Mouse (Mus musculus) brain, embryonic 18.5 days (tissue): ENCODE results near the gene Galnt17.

ENCODE experiments used
- DNase-seq: peaks from one replicate; pipeline ENCODE4 v3.0.0-alpha.2; 2012; ENCODE audit warnings: low read depth, low spot score

The Galnt17 gene

DNA sequence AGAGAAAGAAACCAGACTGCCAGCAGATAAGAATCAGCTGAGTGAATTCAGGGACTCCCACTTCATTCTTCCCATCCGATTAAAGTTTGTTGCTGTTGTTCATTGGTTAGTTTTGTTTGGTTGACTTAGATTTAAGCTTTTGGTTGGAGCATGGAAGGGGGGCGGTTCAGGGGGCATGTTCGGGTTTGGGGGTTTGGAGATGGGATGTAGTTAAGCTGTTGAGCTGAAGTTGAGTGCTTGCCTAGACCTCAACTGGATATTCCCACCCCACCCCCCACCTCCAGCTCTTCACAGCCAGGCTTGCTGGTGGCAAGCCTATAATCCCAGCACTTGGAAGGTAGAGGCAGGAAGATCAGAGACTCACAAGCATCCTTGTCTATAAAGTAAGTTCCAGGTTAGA, at the start of gene Galnt17:
Galnt17 (minus strand) TSS at position 101 of the 400 bp plus-strand sequence.
- DNase-seq = no peak

DNA sequence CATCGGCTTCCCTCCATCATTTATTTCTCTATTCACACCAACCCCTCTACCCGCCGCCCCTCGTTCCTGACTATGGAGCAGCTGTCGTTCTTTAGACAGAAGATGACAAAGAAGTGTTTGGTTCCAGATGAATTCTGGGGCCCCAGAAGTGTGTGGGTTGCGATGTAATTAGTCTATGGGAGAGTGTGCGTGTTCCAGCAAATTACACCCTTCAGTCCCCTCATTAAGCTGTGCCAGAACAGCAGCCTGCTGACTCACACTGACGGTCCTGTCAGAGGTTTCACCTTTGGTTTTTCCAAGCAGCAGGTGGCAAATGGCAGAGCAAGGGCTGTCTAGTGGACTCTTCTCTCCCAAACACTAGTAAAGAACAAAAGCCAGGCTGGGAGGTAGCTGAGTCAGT, 26.2 kb upstream of the Galnt17 start:
- DNase-seq = no peak

DNA sequence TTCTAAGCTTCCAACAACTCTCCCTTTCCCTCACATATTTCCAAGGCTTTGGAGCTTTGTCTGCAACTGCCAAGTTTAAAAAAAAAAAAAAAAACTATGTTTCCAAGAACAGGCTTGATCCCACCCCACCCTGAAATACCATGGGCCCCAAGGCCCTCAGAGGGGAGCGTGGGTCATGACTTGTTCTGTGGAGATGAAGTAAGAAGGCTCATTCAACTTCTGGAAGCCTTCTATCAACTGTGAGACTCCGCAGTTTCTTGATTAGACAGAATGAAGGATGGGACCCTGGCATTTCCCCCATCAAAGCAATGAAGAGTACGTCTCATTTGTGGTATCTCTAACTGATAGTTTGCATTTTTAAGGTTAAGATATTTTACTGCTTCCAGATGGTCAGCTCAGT, 13.0 kb upstream of the Galnt17 start:
- DNase-seq = no peak

DNA sequence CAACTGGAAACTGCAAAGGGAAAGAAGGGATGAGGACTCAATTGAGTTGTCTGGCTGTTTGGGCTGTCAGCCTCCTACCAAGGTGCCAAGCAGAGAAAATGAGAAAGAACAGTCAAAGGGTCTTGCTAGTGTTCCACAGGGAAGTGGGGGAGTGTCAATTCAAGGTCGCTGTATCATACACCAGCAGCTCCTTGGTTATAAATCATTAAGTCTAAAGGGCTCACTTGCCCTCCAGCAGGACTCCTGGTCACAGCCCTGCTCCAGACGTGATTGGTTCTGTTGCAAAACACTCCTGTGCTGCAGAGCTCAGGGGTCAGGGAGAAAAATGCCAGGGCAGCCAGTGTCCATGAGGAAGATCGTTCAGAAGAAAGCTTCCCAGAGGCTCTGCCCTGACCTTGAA, 11.3 kb upstream of the Galnt17 start:
- DNase-seq = no peak

DNA sequence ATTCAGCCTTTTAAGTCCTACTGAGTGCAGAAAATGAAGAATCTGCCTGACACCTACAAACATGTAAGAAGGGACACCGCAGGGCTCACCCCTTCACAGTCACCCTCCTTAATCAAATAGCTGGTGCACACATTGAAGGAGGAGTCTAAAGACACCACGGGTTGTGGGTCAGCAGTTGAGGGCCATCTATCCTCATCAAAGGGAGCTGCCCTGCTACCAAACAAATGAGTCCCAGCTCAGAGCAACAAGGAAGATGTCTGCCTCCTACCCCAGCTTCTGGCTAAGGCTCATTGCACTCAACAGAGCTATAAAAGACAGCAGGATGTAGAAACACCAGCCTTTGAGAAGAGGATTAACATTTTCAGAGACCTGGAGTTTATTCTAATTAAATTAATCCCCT, 10.8 kb upstream of the Galnt17 start:
- no peak for DNase-seq

DNA sequence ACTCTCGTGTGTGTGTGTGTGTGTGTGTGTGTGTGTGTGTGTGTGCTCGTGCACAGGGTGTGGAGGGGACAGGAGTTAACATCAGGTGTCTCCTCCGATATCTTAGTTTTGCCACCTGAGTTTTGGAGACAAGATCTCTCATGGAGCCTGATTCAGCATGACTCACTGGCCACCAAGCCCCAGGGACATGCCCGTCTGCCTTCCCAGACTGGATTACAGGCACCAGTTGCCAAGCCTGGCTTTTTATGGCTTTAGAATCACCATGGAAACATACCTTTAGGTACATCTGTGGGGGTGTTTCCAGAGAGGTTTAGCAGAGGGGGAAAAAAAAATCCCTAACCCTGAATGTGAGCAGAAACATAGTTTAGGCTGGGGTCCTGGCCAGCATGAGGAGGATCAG, 6.7 kb upstream of the Galnt17 start:
- no peak for DNase-seq

DNA sequence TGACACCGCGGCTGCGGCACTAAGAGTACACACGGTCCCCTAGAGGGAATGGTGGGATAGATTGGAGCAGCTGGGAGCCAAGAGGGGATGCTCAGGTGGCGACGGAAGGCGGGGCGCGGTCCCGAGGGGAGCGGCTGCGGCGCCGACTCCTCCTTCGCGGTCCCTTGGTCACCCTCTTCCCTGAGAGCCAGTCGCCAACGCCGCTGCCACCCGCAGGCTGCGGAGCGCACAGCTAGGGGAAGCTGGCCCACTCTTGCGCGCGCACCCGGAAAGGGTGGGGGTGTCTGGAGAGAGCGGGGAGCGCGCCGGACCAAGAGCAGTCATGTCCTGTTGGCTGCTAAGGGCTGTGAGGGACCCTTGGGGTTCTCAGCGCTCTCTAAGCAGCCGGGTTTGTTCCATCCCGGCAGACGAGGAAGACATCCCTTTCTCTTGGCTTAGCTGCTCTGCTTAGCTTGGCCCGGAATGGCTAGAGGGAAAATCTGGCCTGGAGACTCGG, 593 bp downstream of the Galnt17 start:
- peak; percentile 60 for DNase-seq

DNA sequence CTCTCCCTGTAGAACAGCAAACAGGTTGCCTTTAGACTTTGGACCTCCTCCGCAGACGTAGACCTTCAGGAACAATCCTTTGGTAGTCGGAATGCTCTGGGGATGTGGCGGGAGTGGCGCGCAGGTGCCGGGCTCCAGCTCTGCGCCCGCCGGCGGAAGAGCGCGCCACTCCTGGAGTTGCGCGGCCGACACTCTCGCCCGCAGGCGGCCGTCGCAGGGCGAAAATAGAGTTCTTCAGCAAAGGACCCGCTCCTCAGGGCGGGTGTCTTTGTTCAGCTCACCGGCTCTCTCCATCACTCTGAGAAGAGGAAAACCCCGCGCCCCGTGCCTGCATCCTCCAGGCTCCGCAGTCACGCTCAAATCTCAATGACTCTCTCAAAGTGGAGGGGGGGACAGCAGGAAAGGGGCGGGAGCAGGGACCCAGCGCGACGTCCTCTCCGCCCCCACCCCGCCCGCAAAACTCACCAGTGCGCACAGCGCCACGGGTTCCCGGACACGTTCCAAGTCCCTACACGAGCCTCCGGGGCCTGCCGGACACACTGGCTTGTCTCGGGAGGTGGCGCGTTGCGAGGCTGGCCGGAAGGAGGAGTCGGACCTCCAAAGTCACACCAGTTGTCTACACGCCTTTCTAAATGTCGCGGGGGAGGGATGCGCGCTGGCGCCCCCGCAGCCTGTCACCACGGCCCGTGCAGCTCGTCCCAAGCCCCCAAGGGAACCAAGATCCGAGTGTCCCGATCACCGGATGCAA, 1.2 kb downstream of the Galnt17 start:
- DNase-seq = no peak

DNA sequence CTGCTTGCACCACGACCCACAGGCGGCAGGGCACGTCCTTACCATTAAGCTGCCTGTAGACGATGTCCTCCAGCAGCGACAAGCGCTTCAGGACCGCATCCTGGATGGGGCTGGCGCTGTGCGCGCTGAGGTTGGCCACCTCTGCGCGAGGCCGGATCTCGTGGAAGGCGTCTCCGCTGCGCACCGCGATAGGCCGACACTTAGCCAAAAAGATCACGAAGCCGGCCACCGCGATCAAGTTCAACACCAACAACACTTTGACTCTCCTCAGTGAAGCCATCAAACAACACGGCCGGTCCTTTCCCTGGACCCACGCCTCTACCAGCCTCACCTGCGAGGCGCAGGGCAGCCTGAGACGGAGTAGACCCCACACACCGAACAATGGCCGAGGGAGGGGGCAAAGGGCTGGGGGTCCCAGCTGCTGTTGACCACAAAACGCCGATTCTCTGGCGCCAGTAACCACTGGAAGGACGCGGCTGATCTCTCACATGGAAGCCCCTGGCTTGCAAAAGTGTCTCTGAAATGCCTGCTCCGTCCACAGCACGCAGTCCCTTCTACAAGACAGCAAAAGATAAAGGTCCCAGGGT, 1.9 kb downstream of the Galnt17 start:
- DNase-seq = no peak

DNA sequence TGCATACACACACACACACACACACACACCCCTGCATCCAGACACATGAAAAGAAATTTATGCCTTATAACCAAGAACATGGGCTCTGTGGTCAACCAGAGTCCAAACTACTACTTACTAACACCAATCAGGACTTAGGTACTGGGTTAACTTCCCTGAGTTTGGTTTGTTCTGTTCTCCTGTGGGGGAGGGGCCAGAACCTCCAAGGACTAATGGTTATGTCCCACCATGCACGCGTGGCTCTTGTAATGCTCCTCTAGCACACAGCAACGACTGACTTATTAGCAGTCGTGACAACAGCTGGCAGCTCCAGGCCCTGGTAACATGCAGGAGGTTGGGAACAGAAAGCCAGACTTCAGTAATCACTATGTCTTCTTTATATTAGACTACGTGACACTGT, 3.1 kb downstream of the Galnt17 start:
- no peak for DNase-seq

DNA sequence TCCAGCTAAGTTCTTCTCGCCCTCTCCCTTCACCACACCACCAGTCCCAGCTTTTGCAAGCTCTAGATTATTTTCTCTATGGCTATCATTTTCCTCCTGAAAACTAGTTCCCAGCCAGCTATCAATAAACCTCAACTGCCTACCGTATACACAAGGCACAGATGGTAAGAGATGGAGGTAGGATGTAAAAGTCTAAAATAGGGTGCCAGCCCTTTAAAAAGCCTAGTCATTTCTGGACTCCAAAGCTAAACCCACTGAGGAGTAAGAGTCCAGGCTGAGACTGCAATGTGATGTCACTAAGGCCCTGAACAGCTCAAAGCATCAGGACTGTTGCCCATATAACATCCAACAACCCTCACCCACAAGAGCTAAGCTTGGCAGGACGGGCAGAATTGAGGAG, 6.8 kb downstream of the Galnt17 start:
- no peak for DNase-seq

DNA sequence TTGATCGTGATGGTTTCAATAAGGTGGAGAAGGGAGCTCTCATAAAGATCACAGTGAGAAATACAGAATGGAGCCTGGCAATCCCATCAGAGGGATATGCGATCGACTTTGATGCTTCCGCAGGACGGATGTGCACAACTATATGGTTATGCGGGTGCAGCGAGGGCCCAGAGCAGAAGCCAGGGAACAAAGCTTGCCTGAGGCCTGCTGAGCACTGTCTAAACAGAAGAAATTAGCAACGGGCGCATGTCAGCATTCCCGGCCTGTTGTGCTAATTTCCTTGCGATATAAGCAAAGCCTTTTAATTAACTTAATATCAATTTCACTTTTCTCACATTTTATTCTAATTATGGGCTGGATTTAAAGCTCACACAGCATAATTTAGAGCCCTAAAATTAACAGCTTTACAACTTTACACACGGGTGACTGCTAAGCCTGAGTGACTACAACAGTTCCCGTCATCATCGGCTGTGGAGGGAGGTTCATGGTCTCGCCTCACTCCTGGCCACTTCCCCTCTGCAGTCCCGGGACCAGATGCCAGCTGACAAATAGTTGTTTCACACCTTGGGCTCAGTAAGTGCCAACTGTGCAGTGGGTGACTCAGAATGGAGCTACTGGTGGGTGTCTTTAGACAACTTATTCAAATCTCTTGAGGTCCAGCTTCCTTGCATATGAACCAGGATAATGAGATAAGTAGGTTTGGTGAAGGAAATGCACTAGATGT, 14.4 kb downstream of the Galnt17 start:
- no peak for DNase-seq

DNA sequence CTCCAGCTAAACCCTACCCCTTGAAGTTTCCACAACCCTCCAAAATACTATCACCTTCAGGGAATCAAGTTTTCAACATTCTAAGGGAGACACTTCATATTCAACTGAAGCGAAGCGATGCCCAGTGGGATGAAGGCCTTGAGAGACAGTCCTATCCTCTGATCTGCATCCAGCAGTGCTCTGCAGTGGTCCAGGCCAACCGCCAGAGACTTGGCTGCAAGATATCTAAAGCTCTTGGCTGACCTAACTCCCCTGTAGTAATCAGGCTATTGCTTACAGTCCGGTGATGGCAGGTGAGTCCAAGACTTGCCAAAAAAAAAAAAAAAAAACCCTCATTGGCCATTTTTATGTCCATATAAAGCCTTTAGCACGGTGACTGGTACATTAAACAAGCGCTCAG, 21.2 kb downstream of the Galnt17 start:
- DNase-seq = no peak

DNA sequence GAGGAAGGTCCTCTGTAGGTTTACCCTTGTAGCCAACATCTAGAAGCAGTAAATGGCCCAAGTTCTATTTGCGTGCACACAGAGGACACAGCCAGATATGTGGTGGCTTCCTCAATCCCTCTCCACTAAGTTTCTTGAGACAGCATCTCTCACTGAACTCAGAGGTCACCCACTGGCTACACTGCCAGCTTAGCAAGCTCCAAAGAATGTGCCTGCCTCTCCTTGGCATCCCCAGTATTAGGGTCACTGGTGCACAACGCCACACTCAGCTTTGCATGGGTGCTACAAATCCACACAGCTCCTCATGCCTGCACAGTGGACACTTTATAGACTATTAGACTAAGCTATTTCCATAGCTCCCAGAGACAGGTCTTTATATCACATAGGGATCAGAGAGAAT, 21.6 kb downstream of the Galnt17 start:
- DNase-seq = no peak

DNA sequence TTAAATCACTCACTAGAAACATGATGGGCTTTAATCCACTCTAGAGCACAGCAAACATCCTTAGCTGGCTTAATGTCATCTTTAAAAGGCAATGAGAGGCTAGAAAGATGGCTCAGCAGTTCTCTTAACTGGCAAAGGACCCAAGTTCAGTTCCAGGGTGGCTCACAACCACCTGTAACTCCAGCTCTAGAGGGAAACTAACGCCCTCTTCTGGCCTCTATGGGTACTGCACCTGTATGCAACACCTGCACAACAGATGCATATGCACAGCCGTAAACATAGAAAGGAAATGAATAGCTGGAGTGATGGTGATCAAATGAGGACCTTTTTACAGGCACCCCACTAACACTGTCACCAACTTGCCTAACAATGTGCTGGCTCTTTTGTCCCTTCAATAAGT, 27.9 kb downstream of the Galnt17 start:
- DNase-seq = no peak

DNA sequence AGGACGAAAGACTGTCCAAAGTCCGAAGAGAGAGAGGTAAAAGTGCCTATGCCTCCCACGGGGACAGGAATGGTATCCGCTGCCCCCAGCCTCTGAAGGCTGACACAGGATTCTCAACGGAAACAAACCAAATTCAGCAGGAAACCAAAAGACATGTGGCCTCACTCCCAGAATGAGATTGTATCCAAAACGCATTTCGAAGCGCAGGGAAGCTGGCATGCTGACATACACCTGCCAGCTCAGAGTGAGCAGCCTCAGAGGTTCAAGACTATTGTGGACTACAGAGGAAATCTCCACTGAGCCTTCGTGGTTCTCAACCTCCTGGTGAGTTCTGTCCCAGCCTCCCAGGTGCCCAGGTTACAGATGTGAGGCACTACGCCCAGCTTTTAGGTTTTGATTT, 29.0 kb downstream of the Galnt17 start:
- no peak for DNase-seq

DNA sequence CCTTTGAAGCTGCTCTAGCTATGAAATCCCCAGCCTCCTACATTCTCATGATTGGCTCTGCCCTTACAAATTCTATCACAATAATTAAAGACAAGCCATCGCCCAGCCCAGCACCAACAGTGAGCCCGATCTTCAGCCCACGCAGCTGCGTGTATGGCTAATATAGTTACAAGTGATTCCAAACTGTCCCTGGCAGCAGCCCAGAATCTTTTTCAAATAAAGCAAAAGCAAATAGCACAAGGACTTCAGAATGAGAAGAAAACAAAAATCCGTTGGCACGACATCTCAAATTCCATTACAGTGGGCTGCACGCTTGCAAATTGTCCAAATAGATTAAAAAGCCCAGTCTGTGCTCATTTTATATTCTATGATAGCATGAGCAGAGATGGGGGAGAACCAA, 31.1 kb downstream of the Galnt17 start:
- no peak for DNase-seq

DNA sequence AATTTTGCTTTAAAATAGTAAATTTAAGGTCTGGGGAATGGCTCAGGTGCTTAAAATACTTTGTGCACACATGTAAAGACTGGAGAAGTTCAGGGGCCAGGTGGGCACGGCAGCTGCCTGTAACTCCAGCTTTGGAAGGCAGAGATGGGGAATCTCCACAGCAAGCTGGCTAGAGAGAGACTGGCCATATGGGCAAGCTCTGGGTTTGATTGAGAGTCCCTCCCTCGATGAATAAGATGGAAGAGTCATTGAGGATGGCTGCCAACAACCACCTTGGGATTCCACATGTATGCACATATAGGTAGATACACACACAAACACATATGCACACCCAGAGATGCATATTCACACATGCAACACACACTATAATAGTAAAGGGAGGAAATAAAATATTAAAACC, 42.0 kb downstream of the Galnt17 start:
- DNase-seq = no peak

DNA sequence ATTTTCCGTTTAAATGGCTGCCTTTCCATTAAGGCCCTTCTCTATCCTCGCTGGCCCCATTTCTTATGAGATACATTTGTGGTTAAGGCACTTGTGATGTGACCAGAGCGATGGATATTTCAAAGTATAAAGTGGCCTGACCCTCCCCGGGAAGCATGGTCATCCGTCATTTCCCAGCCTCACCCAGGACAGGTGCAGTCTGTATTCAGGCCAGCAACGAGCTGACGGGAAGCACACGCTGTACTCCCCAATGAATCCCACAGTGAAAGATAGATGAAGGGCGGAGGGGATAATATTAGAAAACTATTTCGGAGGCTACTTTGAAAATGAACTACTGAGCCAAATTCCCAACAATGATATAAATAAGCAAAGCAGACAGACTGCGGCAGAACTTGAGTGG, 44.2 kb downstream of the Galnt17 start:
- no peak for DNase-seq

DNA sequence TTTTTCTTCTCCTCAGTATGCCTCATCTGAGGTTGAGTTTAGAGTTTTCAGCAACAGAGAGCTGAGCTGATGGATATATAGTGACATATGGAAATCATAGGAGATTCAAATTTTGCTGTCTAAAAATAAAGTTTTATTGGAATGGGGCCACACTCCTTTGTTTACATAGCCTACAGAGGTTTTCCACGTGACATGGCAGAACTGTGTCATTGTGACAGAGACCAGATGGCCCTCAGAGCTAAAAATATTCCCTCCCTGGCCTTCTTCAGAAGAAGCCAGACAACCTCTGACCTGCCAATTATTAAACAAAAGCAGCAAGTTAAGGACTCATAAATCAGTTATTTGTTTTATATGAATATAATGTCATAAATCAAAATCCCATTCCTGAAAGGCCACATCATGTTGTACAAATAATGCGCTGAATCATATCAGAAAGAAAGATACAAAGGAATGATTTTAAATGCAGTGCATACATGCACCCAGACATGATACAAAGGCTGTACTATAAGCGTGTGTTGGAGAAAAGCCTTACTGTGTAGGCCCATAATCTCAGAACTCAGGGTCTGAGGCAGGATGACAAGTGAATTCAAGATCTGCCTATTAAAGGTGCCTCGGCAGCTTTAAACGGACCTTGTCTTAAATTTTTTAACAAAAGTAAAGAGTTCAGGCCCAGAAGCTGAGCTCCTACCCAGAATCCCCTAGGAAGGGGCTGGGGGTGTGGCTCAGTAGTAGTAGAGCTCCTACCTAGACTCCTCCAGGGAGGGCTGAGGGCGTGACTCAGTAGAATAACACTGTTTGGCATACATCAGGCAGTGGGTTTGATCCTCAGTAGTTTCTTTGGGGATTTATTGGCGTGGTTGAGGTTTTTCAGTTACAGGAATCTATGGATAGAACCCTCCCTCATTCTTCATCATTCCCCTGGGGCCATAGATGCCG, 57.3 kb downstream of the Galnt17 start:
- no peak for DNase-seq

DNA sequence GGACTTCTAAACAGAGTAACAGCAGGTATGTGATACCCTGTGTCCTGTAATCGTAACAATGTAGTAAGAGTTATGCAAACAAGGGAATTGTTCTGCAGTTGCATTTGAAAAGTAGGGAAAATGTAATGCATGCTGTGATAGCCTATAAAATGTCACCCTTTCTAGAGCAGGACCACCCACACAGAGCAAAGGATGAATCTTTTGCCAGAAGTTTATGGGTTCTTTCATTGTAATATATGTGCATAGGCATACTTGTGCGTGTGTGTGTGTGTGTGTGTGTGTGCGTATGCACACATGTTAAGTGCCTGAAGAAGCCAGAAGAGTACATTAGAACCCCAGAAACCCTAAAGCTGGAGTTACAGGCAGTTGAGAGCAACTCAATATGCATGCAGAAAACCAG, 59.9 kb downstream of the Galnt17 start:
- DNase-seq = no peak

DNA sequence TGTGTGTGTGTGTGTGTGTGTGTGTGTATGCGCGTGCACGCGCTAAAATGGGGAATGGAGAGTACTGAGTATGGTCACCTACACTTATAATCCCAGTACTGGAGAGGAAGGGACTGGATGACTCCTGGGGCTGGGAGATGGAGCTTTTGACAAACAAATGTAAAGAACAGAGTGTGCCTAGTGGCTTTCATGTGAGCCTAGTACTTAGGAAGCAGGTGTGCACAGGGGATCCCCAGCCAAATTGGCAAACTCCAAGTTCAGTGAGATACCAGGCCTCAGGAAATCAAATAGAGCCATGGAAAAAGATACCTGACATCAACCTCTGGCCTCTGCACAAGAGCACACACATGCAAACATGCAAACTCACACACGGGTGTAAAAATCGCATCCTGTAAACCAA, 61.7 kb downstream of the Galnt17 start:
- DNase-seq = no peak
